Mouse (Mus musculus) cerebellum, adult 11 months (tissue): ENCODE measurements at regions not wholly inside any gene's neighbourhood (a gene's known extent, or its start where the extent isn't known, plus 50 kb on each side); places are given as distances from the start of the nearest gene placed in this dataset.

Experiments
- DNase-seq: peaks from one replicate; pipeline ENCODE4 v3.0.0; 2022

- no peak for DNase-seq
Measured at GRCm38 (mm10) chr3:38116071-38116787, 368.4 kb downstream of the Ankrd50 start.

GRCm38 (mm10) chr3:38112568-38112967 lies 372.1 kb downstream of the Ankrd50 start:
- no peak for DNase-seq

GRCm38 (mm10) chr3:38105022-38105857 lies 379.4 kb downstream of the Ankrd50 start:
- no peak for DNase-seq

GRCm38 (mm10) chr3:38104418-38104817 lies 380.1 kb upstream of the Gm5148 start:
- no peak for DNase-seq

GRCm38 (mm10) chr3:38102985-38103384 lies 378.7 kb upstream of the Gm5148 start:
- DNase-seq, result no peak

GRCm38 (mm10) chr3:38102181-38102580 lies 377.9 kb upstream of the Gm5148 start:
- no peak for DNase-seq

GRCm38 (mm10) chr3:38094370-38094979 lies 370.2 kb upstream of the Gm5148 start:
- DNase-seq, result no peak

- DNase-seq, result no peak
Measured at GRCm38 (mm10) chr3:38084548-38084947, 360.3 kb upstream of the Gm5148 start.

GRCm38 (mm10) chr3:38082386-38082785 lies 358.1 kb upstream of the Gm5148 start:
- DNase-seq, result no peak

- no peak for DNase-seq
Measured at GRCm38 (mm10) chr3:38076835-38077234, 352.5 kb upstream of the Gm5148 start.

- no peak for DNase-seq
Measured at GRCm38 (mm10) chr3:38073946-38074345, 349.7 kb upstream of the Gm5148 start.

- DNase-seq, result no peak
Measured at GRCm38 (mm10) chr3:38055627-38056026, 331.3 kb upstream of the Gm5148 start.

- DNase-seq, result no peak
Measured at GRCm38 (mm10) chr3:38052941-38053340, 328.7 kb upstream of the Gm5148 start.

GRCm38 (mm10) chr3:38051748-38052147 lies 327.5 kb upstream of the Gm5148 start:
- no peak for DNase-seq

GRCm38 (mm10) chr3:38050856-38051255 lies 326.6 kb upstream of the Gm5148 start:
- DNase-seq, result no peak

- DNase-seq, result no peak
Measured at GRCm38 (mm10) chr3:38050366-38050765, 326.1 kb upstream of the Gm5148 start.

GRCm38 (mm10) chr3:38049290-38049689 lies 325.0 kb upstream of the Gm5148 start:
- DNase-seq, result no peak

GRCm38 (mm10) chr3:38047445-38047844 lies 323.2 kb upstream of the Gm5148 start:
- DNase-seq, result no peak

GRCm38 (mm10) chr3:38046611-38047010 lies 322.3 kb upstream of the Gm5148 start:
- no peak for DNase-seq

GRCm38 (mm10) chr3:38045989-38046388 lies 321.7 kb upstream of the Gm5148 start:
- DNase-seq, result no peak

- DNase-seq, result no peak
Measured at GRCm38 (mm10) chr3:38045523-38045922, 321.2 kb upstream of the Gm5148 start.

GRCm38 (mm10) chr3:38044338-38044737 lies 320.0 kb upstream of the Gm5148 start:
- DNase-seq, result no peak

- no peak for DNase-seq
Measured at GRCm38 (mm10) chr3:38042614-38043013, 318.3 kb upstream of the Gm5148 start.

GRCm38 (mm10) chr3:38036131-38036530 lies 311.8 kb upstream of the Gm5148 start:
- no peak for DNase-seq
